Mouse (Mus musculus): ENCODE data around the gene Fmnl3.
"Not testable (repeated sequence)": the region's sequence is repeated elsewhere in the genome, so short reads cannot be mapped to it uniquely, and the experiment has no call there.

Fmnl3 gene

DNA sequence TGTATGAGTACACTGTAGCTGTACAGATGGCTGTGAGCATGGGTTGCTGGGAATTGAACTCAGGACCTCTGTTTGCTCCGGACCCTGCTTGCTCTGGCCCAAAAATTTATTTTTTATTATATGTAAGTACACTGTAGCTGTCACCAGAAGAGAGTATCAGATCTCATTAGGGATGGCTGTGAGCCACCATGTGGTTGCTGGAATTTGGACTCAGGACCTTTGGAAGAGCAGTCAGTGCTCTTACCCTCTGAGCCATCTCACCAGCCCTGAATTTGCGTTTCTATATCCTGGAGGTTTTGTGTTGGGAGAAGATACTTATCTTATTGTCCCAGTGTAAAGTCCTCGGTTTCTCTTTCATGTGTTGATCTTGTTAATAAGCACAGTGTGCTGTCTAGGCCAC is 16.5 kb upstream of the Fmnl3 start:
- DNase-seq, result no peak

DNA sequence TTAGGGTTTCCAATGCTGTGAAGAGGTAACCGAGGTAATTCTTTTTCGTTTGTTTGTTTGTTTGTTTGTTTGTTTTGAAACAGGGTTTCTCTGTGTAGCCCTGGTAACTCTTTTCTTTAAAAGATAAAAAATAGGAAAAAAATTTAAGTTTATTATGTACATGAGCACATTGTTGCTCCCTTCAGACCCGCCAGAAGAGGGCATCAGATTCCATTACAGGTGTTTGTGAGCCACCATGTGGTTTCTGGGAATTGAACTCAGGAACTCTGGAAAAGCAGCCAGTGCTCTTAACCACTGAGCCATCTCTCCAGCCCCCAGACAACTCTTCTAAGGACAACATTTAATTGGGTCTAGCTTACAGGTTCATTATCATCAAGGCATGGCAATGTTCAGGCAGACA is 15.8 kb upstream of the Fmnl3 start:
- DNase-seq, result not testable (repeated sequence)

DNA sequence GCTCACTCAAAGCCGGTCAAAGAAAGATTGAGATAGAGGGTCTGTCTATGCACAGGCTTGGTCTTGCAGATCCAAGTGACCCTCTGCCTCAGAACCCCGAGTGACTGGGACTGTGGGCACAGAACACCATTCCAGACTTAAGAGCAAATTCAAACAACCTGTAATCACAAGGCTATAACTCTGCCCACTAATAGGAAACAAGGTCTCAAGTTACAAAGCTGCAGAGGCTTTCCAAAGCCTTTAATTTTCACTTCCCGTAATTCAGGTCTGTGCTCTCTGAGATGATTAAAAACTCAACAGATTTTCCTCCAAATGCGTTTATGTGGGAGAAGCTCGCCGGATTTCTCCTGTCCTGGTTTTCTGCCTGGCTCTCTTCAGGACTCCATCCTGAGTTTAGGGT is 13.8 kb upstream of the Fmnl3 start:
- no peak for DNase-seq

GRCm38 (mm10) chr15:99382893-99383292 is 12.6 kb upstream of the Fmnl3 start:
- no peak for DNase-seq

DNA sequence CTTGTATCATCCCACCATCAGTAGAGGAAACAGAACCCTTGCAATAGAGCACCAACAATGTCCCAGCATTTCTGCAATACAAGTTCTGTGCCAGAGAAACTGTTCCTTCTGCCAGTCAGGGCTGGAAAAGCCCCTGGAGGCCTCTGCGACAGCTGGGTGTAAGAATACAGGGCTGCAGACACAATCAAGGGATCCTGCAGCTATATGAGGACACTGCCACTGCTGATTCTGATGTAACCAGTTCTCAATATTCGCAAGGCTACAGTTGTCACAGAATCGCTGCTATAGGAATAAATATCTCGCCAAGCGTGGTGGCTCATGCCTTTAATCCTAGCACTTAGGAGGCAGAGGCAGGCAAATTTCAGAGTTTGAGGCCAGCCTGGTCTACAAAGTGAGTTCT is 6.0 kb upstream of the Fmnl3 start:
- DNase-seq, result no peak

- no peak for DNase-seq
These were observed 5.3 kb upstream of the Fmnl3 start for GRCm38 (mm10) chr15:99375581-99375980.

DNA sequence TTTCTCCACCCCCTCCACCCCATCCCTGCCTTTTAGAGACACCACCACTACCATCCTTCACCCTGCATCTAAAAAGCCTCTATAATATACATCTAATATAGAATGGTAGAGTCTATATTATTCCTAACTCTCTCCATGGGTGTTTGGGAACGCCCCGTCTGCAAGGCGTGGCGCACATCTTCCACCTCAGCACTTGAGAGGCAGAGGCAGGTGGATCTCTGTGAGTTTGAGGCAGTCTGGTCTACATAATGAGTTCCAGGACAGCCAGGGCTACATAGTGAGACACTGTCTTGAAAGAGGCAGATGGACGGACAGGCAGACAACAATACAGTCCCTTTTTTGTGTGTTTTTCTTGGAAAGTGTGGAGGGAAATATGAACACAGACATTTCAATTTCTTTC is 4.8 kb upstream of the Fmnl3 start:
- no peak for DNase-seq

DNA sequence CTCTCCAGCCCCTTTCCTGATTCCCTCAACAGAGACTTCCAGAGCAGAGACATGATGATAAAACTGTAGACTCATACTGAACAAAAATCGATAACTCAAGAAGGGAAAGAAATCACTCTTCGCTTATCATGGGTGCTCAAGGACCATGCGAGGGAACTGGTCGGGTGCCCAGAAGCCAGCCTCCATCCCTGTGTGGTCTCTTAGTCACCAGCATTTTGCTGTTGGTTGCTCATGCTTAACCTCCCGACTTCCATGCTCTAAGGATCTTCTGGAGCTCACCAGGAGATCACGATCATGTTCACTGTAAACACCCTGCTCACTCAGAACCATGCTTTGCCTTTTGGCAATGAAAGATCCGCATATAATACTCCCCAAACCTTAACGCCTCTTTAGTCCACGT is 2.5 kb upstream of the Fmnl3 start:
- no peak for DNase-seq

DNA sequence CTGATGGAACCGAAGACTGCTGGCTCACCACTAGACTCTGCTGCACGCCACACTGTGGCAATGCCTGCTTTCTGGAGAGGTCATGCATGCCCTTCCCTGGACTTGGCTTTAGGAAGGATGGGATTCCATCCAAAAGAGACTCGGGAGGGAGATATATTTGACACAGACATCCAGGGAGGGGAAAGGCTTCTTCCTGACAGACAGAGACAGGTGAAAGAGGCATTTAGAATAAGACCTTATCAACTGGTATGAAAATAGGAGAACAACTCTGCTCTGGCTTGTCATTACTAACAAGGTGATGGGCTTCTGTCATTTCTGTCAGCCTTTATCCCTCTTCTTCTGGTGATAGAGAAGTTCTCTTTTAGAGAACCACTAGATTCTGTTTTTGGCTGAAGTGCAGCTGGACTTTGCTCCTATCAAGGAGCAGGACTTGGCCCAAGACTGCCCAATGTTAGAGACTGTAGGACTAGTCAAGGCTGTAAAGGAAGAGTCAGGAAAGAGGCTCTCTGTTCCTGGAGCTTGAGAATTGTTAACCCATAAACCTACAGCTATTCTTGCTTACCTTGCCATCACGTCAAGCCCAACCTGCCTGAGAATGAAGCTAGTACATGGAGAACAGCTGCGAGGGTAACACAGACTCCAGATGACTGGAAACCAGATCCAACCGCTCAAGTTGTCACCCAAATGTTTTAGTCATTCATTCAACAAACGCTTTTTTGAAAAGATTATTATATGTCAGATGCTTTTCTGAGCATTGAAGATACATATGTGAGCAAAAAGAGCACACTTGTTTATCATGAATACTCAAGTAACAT is 1.5 kb upstream of the Fmnl3 start:
- no peak for DNase-seq

DNA sequence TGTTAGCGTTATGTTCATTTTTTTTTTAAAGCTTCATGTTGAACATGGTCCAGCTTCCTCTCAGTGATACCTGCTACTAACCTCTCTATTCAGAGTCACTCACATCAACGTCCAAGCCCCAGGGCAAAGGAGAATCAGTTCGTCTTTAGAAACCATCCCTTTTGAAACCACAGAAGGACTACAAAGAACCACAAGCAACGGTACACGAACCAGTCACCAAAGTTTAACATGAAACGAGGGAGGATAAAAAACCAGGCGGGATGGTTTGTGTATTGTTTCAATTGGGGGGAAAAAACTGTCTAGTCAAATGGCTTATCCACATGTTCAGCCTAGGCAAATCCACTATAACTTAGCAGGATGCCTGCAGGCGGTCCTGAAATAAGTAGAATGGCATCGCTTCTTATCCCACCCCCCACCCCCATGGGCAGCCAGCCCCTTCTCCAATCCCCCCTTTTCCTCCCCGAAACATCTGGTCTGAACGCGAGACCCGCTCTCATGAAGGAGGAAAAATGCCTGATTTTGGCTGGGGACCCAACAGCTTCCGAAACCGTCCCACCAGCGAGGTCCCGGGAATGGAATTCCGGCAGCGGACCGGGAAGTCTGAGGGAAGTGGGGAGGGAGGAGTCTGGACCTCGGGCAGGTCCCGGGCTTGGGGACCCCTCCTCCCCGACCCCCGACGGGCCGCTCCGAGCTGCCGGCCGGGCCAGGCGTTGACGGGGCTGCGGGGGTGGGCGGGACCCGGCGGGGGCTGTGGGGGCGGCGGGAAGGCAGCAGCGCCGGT is 701 bp downstream of the Fmnl3 start:
- DNase-seq, result no peak

- DNase-seq, result no peak
These were observed 1.6 kb downstream of the Fmnl3 start for GRCm38 (mm10) chr15:99368583-99369266.

DNA sequence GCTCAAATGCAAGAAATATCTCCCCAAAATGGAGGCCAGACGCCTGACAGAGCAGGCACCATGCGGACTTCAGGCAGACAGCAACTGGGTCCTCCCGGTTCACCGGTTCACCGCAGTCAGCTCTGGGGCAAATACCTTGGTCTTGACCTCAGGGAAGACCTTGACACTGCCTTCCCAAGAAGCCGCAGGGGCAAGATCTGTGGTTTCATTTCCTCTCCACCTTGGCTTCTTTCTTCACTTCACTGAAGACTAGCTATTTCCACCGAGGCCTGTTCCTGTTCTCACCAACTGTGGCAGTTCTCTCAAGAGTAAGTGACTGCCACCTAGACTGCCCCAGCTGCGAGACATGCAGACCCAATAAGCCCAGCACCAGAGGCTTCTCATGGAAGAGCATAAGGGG is 5.4 kb downstream of the Fmnl3 start:
- DNase-seq, result peak; percentile 54

- no peak for DNase-seq
These were observed 6.2 kb downstream of the Fmnl3 start for GRCm38 (mm10) chr15:99364022-99364530.

DNA sequence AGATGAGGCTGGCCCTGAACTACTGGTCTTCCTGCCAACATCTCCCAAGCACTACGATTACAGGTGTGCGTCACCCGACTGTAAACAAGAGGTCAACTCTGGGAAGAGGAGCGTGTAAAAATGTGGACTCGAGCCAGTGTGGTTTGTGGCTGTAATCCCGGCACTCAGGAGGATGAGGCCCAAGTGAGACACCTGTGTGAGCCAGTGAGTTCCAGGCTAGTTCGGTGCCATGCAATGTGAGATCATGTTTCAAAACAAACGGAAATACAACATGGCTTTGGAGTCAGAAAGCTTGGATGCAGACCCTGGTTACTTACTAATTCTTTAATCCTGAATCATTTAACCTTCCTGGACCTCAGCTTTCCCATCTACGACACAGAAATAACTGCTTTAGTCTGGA is 11.3 kb downstream of the Fmnl3 start:
- no peak for DNase-seq

- no peak for DNase-seq
These were observed 13.8 kb downstream of the Fmnl3 start for GRCm38 (mm10) chr15:99356462-99356861.

- DNase-seq, result peak; percentile 71
These were observed 14.6 kb downstream of the Fmnl3 start for GRCm38 (mm10) chr15:99355660-99356059.

DNA sequence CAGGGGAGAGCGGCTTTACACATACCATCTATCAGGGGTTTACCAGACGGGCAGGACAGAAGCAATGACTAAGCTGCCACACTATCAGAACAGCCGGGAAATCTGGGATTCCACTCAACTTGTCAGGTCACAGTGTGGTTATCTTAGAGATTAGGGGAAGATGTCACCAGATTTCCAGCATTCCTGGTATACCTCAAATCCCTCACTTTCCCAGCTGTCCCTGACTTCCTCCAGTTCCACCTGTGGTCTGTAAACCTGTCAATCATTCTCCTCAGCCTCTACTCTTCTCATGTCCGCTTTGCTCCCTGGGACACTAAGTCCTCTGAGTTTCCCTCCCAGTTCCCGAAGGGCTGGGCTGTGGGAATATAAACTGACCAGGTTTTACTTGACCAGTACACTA is 18.0 kb downstream of the Fmnl3 start:
- no peak for DNase-seq

- no peak for DNase-seq
These were observed 18.7 kb downstream of the Fmnl3 start for GRCm38 (mm10) chr15:99351610-99352009.

DNA sequence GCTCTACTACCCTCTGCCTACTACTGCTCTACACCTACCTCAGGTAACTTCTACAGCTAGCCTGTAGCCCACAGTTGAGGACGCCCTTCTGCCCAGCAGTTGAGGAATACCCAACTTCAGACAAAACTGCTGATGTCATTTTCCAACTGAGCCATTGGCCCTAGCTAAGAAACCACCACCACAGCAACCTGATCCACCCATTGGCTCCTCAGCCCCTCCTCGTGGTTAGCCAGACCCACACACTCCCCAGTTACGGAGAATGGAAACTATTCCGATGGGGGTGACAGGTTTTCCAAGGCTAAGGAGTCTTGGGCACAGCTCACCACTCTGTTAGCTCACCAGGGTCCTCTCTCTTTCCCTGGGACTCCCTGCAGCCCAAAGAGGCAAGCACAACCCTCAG is 25.3 kb downstream of the Fmnl3 start:
- DNase-seq, result no peak

- DNase-seq, result no peak
These were observed 26.0 kb downstream of the Fmnl3 start for GRCm38 (mm10) chr15:99344148-99344870.

DNA sequence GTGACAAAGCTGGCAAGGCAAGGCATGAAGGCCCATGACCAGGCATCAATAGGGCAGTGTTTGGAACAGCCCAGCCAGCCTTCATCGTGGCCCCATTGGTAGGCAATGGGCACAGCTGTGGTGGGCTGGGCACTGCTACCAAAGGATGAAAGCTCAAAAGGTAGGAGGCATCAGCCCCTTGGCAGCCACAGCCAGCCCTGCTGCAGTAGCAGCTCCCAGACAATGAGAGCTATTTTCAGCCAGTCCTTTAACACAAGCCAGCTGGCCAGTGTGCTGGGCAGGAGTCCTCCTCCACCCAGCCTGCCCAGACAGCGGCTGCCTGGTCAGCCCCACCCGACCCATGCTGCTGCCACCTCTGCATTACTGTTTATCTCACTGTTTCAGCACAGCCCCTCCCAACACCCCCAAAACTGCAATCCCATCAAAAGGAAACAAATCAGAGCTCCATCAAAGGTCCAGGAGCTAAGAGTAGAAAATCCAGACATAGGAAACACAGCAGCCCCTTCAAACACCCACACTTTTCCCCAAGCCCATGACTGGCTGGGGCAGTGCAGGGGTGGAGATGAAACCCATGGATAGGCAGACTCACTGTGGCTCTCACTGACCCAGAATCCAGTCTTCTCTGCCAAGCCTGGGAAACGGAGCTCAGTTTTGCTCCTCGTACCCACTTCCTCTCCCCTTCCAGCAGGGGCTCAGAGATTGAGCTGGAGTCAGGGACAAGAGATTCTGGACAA is 26.7 kb downstream of the Fmnl3 start:
- no peak for DNase-seq

Data from thymus, postnatal 4 days (tissue).